Mouse (Mus musculus): Measurements from ENCODE around the gene Cd40. TPM values are rescaled to one million over a fixed set of nuclear protein-coding genes. Genes with fewer than 3 reads are reported as not detected.
A peak's percentile ranks its signal among the peaks of the same experiment; 100 is the strongest.

Cd40 gene
- total RNA-seq, 2 experiments from 2014 or later = 1.8 to 2.3 TPM

DNA sequence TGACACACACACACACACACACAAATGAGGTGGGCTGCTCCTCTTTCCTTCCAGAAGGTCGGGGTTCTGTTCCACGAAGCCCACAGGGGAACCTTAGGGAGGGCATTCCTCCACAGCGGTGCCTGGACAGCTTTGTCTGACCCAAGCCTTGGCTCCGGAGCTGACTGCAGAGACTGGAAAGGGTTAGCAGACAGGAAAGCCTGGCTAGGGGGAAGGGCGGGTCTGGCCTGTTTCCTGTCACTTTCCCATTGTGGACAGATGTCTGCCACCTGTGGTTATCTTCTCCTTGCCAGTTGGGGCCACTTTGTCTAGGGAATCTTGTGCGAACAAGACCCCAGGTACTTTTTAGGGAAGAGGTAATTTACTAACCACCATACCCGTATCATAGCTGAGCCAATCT lies 478 bp downstream of the Cd40 start:
- DNase-seq (ENCODE audit: low spot score in 2 of 2) = no peak

DNA sequence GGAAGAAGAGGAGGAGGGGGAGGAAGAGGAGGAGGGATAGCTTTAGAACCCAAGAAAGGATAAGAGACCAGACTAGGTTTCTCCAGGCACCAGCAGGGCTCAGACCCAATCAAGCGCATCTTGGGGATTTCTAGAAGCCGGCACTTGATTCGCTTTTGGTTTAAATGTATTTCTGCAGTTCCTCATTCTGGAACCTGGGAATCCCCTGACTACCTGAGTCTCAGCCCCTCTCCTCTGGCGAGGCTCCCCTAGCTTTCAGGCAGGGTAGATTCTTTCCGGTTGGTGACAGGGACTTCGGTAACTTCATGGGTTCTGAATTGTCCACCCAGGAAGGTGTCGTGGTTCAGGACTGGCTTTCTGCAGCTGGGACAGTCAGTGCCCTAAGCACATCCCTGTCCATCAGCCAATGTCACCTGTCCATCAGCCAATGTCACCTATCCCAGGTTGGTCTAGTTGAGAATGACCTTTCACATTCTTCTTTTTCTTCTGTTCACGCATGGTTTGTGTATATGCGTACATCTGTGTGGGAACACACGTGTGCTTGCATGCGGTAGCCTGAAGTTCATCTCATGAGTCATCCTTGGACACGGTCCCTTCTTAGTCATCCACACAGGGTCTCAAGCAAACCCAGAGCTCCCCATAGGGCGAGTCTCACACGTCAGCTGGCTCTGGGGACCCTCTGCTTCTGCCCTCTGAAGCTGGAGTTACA lies 1.1 kb downstream of the Cd40 start:
- no peak for DNase-seq (ENCODE audit: low spot score in 2 of 2)

DNA sequence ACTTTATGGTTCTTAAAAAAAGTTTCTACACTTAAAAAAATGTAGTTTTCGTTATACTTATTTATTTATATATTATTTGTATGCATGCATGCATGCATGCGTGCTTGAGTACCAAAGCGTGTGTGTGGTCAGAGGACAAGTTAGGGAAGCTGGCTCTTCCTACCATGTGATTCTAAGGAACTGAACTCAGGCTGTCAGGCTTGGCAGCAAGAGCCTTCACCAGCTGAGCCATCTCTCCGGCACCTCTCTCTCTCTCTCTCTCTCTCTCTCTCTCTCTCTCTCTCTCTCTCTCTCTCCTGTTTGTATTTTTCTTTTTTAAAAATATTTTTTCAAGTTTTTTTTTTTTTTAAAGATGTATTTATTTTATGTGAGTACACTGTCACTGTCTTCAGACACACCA lies 4.5 kb downstream of the Cd40 start:
- DNase-seq (ENCODE audit: low spot score in 2 of 2) = no peak

DNA sequence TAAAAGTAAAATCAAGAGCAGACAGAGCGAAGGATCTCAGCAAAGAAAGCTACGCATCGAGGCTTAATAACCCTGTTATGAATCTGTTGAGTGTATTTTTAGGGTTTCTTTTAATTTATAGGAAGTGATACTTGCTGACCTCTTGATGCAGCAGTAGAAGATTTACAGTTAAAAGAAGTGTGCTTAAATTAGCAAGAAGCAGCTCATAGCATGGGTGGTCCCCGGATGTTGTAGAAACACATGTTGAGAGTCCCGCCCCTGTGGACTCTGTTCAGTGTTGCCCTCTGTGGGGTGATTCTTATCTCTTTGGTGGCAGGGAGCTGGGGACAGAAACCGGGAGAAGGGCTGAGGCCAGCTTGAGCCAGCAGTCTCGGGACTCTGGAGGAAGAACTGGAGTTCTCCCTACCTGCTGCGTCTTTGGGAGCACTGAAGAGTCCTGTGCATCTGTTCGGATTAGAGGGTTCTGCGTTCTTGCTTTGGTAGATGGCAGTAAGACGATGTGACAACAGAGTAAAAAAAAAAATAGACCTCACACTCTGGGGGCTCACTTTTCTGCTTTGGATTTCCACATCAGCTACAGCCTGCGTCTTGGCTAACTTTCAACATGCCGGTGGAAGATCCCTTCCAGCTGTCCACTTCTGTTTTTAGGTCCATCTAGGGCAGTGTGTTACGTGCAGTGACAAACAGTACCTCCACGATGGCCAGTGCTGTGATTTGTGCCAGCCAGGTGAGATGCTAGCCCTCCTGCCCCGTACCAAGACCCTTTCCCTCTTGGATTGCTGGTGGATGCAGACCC lies 6.4 kb downstream of the Cd40 start:
- DNase-seq (ENCODE audit: low spot score in 2 of 2) = no peak

DNA sequence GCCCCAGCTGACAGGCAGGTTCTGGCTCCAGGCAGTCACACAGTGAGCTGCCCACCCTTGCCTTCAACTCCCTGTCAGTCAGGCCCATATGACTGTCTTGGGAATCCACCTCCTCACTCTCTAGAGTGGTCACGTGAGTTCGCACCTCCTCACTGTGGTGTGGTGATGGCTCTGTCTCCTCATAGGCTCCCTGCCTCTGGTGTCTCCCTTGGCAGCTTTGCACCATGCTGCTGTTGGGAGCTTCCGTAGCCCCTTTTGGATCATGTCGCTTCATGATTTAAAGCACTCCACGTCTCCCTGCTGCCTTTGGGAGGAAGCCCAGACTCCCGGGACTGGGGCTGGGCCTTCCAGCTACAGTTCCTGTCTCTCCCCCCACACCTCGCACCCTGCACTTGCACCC lies 9.1 kb downstream of the Cd40 start:
- DNase-seq (ENCODE audit: low spot score in 2 of 2) = no peak

DNA sequence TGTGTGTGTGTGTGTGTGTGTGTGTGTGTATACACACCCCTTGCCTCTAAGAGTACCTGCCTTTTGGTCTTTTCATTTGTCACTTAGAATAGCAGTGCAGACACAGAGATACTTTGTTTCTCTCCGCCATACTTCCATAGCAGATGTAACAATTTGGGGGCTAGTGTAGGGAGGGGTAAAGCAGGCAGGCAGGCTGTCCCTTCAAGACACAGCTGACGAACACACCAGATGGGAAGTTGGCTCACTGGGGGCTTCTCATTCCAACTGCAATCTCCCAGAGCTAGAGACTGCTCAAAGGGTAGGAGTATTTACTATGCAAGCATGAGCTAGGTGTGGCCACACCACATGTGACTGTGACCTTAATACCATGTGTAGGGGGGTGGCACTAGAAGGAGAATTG lies 13.4 kb downstream of the Cd40 start:
- no peak for DNase-seq (ENCODE audit: low spot score in 2 of 2)

DNA sequence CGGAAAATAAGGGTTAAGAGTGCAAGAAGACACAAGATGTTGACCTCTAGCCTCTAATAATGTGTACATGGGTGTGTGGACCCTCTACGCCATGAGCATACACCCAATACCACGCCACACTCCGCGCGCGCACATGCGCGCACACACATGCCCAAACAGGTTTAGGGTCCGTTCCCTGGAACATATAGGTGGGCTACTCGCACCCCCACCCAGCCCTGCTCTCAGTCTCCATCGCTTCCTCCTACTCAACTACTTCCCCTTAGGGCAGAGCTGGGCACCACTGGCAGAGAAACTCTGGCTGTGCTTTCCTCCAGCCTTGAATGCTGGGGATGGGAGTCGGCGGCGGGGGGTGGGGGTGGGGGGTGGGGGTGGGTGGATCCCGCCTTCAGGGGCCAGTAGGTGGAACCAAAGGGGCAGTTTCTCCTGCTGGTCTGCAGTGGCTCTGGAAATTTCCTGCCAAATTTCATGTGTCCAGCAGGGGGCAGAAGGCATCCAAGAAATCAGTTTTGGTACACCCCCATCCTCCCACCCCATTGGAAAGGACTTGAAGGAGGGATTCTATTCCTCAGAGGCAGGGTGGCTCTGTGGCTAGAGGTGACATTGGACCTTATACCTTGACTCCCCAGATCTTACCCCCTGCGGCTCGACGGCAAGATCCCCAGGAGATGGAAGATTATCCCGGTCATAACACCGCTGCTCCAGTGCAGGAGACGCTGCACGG lies 14.8 kb downstream of the Cd40 start:
- peak in 1 of 2 experiments; percentile 53 for DNase-seq (ENCODE audit: low spot score in 2 of 2)

DNA sequence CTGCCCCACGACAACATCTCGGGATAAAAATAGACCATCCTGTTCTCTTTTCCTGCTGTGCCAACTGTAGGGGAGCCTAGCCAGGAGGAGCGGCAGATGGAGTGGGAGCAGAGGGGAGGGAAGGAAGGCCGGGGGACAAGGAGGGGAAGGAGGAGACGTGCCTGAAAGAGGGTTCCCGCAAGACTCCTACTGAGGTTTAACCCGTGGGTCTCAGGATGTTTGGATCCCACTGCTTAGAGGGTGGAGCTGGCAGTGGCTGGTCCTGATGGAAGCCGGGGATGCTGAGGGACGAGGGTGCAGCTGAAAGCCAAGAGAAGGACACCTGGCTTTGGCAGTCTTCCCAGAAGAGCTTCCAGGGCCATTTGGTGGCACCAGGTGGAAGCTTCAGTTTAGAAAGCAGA lies 18.0 kb downstream of the Cd40 start:
- DNase-seq (ENCODE audit: low spot score in 2 of 2) = no peak

DNA sequence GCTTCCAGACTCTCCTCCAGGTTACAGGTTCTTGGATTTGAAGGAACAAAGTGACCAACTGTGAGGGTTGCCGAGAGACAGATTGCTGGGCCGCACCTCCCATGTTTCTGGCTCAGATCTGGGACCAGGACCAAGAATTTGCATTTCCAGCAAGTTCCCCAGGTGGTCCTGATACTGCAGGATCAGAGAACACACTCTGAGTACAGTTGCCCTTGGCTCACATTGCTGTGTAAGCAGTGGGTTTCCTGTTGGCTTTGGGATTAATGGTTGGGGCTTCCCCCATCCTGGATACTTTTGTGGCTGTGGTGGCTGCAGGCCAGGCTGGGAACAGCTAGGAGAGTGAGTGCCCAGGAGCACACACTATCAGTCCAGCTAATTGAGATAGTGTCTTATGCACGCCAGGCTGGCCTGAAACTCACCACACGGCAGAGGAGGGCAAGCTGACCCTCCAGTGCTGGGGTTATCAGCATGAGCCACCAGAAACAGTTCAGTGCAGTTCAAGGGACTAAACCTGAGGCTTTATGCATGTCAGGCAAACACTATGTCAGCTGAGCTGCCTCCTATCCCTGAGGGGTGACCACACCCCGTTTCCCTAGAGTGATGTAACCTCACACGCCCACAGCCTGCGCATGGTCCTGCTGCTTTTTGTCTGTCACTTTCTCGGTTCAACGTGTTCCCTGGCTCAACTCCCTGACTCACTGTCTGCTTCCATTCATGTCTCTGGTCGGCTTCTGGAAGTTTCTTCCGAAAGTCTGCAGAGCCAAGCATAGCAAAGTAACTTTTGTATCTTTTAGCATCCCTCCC lies 18.9 kb downstream of the Cd40 start:
- no peak for DNase-seq (ENCODE audit: low spot score in 2 of 2)

DNA sequence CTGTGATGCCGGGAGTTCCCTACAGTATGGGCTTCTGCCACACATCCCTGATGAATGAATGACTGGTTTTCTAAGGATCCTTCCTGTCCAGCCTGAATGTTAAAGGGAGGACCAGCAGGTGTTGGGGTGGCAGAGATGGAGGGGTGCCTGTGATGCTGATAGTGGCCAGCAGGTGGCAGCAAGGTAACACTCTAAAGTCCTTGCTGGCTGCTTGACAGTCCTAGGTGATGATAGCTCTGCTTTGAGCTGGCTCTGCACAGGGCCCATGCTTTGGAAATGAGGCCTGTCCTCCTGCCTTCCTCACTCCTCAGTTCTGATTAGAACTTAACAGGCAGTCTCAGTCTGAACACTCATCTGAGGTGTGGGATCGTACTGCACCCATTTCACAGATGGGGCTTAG lies 19.5 kb downstream of the Cd40 start:
- peak; percentile 52 to 68 for DNase-seq (ENCODE audit: low spot score in 2 of 2)

DNA sequence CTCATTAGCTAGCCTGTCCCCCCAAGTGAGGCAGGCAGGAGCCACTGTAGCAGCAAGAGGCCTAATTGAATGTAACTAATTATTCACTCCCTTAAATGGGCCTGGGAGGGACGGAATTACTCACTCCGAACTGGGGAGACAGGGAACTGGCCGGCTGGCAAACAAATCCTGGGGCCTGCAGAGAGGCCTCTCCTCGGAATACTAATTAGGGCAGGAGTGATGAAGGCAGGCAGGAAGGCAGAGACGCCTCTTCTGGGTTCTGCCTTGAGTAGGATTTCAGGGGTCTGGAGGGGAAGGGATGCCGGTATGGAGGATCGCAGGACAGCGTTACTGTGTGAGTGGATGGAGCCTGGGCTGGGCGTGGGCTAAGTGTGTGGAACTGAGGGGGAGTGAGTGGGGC lies 21.6 kb downstream of the Cd40 start:
- DNase-seq (ENCODE audit: low spot score in 2 of 2) = no peak

DNA sequence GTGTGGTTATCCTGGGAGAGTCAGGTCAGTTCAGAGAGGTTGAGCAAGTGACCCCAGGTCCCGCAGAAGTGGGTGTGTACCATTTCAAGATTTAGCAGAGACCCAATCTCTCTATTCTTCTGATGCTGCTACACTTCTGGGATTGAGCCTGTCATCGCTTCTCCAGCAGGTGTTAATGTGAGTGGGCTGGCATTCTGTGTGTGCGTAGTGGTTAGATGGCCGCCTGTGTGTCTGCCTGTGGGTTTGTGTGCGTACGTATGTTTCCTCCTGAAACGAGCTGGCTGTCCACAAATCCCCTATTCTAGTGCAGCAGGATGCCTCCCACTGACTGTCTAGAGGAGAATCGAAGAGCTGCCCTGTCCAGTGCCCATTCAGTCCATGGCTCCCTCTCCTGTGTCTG lies 22.6 kb downstream of the Cd40 start:
- DNase-seq (ENCODE audit: low spot score in 2 of 2) = no peak

DNA sequence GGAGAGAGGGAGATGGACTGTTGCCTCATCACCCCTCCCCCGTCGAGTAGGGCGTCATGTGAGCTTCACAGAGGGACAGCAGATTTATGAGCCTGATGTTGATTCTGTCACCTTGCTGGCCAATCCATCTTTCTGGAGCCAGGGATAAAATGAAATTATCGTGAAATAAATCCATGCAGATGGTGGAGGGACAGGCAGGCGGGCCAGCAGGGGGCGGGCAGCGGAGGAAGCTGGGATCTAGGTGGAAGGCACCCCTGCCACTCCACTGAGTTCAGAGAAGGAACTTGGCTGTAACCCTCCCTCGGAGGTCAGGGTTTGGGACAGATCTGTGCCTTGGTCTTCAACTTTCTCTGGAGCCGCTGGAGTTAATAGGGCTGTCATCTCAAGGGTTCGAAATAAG lies 23.2 kb downstream of the Cd40 start:
- DNase-seq (ENCODE audit: low spot score in 2 of 2) = no peak

DNA sequence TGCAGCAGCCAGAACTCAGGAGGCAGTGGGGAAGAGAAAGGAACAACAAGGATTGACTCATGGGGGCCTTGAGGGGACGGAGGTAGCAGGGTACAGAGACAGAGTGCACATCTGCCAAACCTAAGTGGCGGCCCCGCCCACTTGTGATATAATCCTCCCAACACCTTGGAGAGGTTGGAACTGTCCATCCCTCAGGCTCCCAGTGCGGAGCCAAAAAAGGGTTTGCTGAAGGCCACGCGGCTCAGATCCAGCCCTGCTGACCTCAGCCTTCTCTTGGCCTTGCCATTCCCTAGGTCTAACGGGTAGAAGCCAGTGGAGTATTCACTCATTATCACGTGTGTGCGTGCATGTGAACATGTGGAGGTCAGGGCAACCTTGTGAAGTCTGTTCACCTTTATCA lies 25.2 kb downstream of the Cd40 start:
- DNase-seq (ENCODE audit: low spot score in 2 of 2) = no peak

DNA sequence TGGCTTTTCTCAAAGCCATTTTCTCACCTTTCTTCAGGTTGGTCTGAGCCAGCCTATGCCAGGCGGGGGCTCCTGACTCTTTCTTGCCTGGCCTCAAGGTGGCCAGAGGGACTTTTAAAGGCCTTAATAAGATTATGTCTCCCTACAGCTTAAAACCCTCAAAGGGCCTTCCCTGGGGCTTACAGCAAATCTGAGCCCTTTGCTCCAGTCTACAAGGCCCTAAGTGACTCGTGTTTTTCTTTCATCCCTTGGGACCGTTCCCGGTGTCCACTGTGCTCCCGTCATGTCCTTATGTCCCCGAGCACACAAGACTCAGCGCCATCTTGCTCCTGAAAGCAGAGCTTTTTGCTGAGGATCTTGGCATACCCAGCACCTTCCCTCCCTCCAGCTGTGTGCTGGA lies 25.8 kb downstream of the Cd40 start:
- no peak for DNase-seq (ENCODE audit: low spot score in 2 of 2)

DNA sequence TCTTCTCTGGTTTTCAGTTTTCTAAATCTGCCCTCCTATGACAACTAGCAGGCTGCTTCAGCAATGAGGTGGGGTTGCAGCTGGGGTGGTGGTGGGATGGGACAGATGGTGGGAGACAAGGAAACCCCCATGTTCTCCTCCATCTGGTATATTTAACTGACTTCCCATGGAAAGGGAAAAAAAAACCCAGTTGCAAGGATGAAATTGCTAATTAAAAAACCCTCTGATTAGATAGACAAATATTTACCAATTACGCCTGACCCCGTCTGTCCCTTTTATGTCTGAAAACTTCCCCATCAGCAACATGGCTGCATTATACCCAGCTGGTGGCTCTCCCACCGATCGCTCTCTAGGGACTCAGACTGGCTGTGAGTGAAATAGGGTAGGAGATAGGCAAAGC lies 31.2 kb downstream of the Cd40 start:
- no peak for DNase-seq (ENCODE audit: low spot score in 2 of 2)

DNA sequence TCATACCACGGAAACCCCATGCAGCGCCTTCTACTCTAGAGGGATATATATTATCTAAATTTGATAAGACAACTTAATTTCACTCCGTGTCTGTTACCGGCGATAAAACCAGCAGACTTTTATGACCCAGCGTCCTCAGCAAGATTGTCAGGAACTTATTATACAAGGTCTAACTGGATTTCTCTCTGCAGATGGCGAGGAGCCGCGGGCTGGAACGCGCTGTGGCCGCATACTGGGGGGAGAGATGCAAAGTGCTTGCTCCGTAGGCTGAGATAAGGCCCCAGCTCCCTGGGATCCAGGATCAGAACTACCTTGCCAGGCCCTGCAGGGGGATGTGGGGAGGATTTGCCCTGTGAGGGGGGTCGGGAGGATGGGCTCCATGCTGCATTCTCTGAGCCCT lies 34.0 kb downstream of the Cd40 start:
- DNase-seq (ENCODE audit: low spot score in 2 of 2) = no peak

DNA sequence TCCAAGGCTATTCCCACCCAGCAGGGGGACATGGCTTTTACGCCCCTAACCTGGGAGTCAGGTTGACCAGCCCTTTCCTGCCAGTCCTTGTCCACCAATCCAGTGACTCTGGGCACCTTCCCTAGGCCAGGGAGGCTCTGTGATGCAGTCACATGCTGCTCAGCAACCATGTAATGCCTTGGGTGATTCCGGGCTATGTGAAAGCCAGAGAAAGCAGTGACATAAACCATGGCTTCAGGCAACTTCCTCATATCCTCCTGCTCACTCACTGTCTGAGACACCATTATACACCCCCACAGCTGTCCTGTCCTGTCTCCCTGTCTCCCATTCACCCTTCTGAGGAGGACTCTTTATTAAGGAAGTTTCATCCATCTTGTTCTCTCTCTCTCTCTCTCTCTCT lies 35.2 kb downstream of the Cd40 start, which contains the start of gene 1700025C18Rik:
Gene 1700025C18Rik, minus strand, starts transcription at position 101 of the 400 bp plus-strand sequence.
- no peak for DNase-seq (ENCODE audit: low spot score in 2 of 2)

DNA sequence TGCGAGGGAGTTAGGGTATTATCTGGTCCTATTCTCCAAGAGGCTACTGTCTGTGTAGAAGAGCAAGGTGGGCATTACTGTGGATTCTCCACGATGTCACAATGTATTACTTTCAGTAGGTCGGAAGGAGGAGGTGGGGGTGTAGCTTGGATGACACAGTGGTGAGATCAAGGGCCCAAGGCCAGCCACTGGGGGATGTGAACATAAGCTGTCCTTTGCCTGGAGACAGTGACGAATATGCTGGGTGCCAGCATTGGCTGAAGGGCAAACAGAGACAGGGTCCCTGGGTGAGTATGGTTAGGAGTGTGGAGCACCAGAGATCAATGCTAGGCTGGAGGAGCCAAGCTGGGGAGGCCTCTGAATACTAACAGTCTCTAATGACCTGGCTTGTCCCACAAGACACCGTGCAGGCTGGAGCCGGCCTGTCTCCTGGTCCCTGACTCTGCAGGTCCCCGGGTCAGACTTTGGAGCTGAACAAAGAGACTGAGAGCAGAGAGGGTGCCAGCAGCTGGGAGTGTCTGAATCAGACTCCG lies 36.1 kb downstream of the Cd40 start:
- no peak for DNase-seq (ENCODE audit: low spot score in 2 of 2)

DNA sequence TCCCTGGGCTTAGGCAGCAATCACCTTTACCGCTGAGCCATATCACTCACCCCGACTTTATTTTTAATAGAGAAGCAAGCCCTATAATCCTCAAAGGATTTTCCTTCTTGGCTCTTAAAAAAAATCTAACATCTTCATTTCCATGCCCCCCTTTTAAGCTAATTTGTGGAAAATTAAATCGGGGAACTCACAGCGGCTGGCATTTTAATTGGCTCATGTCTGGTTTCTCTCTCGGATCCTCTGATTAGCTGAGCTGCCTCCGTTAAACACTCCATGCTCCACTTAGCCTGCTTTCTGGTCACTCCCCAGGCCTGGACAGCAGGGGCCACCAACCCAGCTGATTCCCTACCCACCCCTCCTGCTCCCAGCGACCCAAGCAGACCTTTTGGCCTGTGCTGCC lies 37.0 kb downstream of the Cd40 start:
- no peak for DNase-seq (ENCODE audit: low spot score in 2 of 2)

DNA sequence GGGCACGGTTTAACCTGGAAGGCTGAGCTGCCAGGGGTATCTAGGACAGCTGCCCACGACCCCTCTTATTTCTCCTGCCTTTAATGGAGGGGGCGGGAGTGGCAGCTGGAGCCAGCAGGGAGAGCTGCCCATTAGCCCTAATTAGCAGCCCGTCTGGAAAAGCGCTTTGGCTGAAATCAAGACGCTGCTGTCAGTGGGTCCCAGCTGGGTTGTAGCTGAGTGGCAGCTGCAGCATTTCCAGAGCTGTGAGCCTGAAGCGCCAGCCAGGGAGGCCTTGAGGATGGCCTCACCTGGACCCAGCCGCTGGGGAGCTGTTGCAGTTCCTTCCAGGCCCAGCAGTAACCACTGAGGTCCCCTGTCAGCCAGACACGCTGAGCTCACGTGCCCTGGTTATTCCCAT lies 40.9 kb downstream of the Cd40 start:
- DNase-seq (ENCODE audit: low spot score in 2 of 2) = no peak
